Mouse (Mus musculus): Measurements from ENCODE around the gene Pde10a. TPM values are rescaled to one million over a fixed set of nuclear protein-coding genes. Genes with fewer than 3 reads are reported as not detected.

Gene Pde10a
- polyA plus RNA-seq, 1 experiment from 2014 or later = 2.6 TPM

DNA sequence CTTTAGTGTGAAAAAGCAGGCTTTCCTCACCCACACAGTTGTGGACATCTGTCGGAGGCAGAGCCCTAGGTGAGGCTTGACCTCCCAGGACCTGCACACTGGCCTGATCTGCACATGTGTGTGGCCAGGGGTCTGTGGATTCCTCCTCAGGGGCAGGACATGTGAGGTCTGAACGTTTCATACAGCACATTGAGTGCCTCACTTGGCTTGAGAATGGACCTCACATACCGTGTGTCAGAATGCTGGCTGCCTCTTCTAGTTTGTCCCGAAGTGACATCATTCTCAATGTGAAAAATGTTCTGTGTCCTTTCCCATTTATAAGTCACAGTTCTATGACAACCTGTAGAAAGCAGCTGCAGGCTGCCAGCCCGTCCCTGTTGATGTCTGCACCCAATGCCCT is 385.4 kb downstream of the Pde10a start:
- ATAC-seq (ENCODE audit: insufficient read depth) (peak; percentile 47; the same call in 1 of the 2 replicates), DNase-seq (peak; percentile 42)
- Histone ChIP-seq H3K9me3 (ENCODE audit: low read depth, low read length) (no peaks in the 10 kb centered on the region), H3K27me3 (ENCODE audit: insufficient read depth, low read length) (no peaks in the 10 kb centered on the region), H3K27ac (ENCODE audit: low read depth) (no peak overlapping the region), H3K9ac (no peak overlapping the region), H3K36me3 (ENCODE audit: insufficient read depth) (no peaks in the 10 kb centered on the region), H3K4me3 (ENCODE audit: low read depth, low read length) (no peak overlapping the region), H3K4me1 (ENCODE audit: insufficient read depth) (no peaks in the 10 kb centered on the region), H3K4me2 (no peak overlapping the region)
- no peak for TF ChIP-seq CTCF (IDR thresholded peaks at IDR 0.05; ENCODE audit: low read depth)
- 37% methylated on average over 5 of the region's 5 CpGs for whole genome bisulfite sequencing

DNA sequence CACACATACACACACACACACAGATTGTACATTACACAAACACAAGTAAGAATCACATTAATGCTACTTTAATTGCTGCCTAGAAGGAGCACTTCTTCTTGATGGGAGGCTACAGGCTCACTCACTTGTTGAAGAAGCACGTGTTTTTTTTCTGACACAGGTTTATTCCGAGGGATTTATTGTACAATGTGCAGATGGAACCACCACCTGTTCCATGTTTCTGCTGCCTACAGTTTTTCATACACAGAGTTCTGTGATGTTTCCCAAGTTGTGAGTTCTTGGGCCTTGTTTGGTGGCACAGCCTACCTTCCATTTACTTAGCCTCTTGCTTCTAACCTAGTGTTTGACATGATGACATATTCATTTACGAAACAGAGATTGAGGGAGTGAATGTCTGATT is 387.8 kb downstream of the Pde10a start:
- no peak overlapping the region for H3K27ac ChIP-seq (ENCODE audit: low read depth)
- H3K4me1 ChIP-seq (ENCODE audit: insufficient read depth) = no peaks in the 10 kb centered on the region
- H3K4me2 ChIP-seq = no peak overlapping the region
- no peak overlapping the region for H3K4me3 ChIP-seq (ENCODE audit: low read depth, low read length)
- H3K36me3 ChIP-seq (ENCODE audit: insufficient read depth) = no peaks in the 10 kb centered on the region
- no peaks in the 10 kb centered on the region for H3K27me3 ChIP-seq (ENCODE audit: insufficient read depth, low read length)
- 73% methylated on average over 3 of the region's 3 CpGs for WGBS
- DNase-seq (no peak), ATAC-seq (ENCODE audit: insufficient read depth) (no peak)
- TF ChIP-seq CTCF (IDR thresholded peaks at IDR 0.05; ENCODE audit: low read depth) = no peak
- H3K9me3 ChIP-seq (ENCODE audit: low read depth, low read length) = no peaks in the 10 kb centered on the region
- H3K9ac ChIP-seq = no peak overlapping the region

DNA sequence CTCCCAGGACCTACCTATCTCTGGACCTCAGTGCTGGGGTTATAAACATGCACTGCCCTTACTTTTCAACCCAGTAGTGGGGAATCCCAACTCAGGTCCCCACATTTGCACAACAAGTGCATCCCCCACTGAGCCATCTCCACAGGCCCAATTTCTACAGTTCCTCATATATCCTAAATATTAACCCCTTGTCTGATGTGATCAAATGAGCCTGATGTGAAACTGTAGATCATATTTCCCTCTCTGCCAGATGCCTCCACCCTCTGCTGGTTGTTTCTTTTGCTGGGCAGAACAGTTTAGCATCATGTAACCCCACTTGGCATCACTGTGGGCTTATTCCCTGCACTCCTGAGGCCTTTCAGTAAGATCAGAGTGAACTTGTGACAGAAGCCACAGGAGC is 390.5 kb downstream of the Pde10a start:
- no peak for TF ChIP-seq CTCF (IDR thresholded peaks at IDR 0.05; ENCODE audit: low read depth)
- no peak overlapping the region for H3K27ac ChIP-seq (ENCODE audit: low read depth)
- H3K9me3 ChIP-seq (ENCODE audit: low read depth, low read length) = no peaks in the 10 kb centered on the region
- H3K4me2 ChIP-seq = no peak overlapping the region
- H3K27me3 ChIP-seq (ENCODE audit: insufficient read depth, low read length) = no peaks in the 10 kb centered on the region
- ATAC-seq (ENCODE audit: insufficient read depth) (no peak), DNase-seq (no peak)
- H3K4me1 ChIP-seq (ENCODE audit: insufficient read depth) = no peaks in the 10 kb centered on the region
- no peak overlapping the region for H3K9ac ChIP-seq
- no peaks in the 10 kb centered on the region for H3K36me3 ChIP-seq (ENCODE audit: insufficient read depth)
- no peak overlapping the region for H3K4me3 ChIP-seq (ENCODE audit: low read depth, low read length)

DNA sequence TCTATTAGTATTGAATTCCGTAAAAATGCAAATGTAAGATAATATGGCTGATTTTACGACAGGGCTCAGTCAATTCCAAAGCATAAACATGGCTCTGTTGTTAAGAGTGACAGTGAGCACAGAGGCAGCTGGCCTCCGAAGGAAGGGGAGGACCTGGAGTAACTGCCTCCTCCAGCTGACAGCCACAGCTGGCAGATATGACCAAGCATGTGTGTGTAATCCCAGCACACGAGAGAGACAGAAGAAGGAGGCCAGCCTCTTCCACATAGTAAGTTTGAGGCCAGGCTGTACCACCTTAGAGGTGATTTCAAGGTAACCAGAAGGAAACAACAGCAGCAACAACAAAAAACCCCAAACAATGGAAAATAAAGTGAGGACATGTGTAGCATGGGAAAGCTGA is 397.9 kb downstream of the Pde10a start:
- Histone ChIP-seq H3K27ac (ENCODE audit: low read depth) (no peak overlapping the region), H3K27me3 (ENCODE audit: insufficient read depth, low read length) (no peaks in the 10 kb centered on the region), H3K4me3 (ENCODE audit: low read depth, low read length) (no peak overlapping the region), H3K4me1 (ENCODE audit: insufficient read depth) (no peaks in the 10 kb centered on the region), H3K9me3 (ENCODE audit: low read depth, low read length) (no peaks in the 10 kb centered on the region), H3K4me2 (no peak overlapping the region), H3K9ac (no peak overlapping the region), H3K36me3 (ENCODE audit: insufficient read depth) (no peaks in the 10 kb centered on the region)
- TF ChIP-seq CTCF (IDR thresholded peaks at IDR 0.05; ENCODE audit: low read depth) = no peak
- DNase-seq = peak; percentile 45
- WGBS = 33% methylated on average over 4 of the region's 4 CpGs
- ATAC-seq (ENCODE audit: insufficient read depth) = peak; percentile 44; the same call in 1 of the 2 replicates

DNA sequence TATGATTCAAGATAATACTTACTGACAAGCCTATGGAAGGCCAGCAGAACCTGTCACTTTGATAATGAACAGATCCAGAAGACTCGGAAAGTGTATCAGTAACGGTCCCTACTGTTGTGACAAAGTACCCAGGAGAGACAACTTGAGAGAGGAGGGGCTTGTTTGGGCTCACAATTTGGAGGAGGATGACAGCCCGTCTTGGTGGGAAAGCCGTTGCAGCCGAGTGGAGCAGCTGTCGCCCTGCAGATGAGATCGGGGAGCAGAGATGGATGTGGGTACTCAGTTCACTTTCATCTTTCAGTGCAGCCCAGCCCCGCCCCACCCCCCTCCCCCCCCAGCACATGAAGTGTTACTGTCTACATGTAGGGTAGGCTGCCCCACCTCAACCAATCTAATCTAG is 398.6 kb downstream of the Pde10a start:
- no peak for TF ChIP-seq CTCF (IDR thresholded peaks at IDR 0.05; ENCODE audit: low read depth)
- 42% methylated on average over 8 of the region's 8 CpGs for WGBS
- Histone ChIP-seq H3K9ac (no peak overlapping the region), H3K9me3 (ENCODE audit: low read depth, low read length) (no peaks in the 10 kb centered on the region), H3K27me3 (ENCODE audit: insufficient read depth, low read length) (no peaks in the 10 kb centered on the region), H3K4me3 (ENCODE audit: low read depth, low read length) (no peak overlapping the region), H3K36me3 (ENCODE audit: insufficient read depth) (no peaks in the 10 kb centered on the region), H3K27ac (ENCODE audit: low read depth) (no peak overlapping the region), H3K4me2 (no peak overlapping the region), H3K4me1 (ENCODE audit: insufficient read depth) (no peaks in the 10 kb centered on the region)
- ATAC-seq (ENCODE audit: insufficient read depth) = no peak; the same call in 1 of the 2 replicates
- no peak for DNase-seq

DNA sequence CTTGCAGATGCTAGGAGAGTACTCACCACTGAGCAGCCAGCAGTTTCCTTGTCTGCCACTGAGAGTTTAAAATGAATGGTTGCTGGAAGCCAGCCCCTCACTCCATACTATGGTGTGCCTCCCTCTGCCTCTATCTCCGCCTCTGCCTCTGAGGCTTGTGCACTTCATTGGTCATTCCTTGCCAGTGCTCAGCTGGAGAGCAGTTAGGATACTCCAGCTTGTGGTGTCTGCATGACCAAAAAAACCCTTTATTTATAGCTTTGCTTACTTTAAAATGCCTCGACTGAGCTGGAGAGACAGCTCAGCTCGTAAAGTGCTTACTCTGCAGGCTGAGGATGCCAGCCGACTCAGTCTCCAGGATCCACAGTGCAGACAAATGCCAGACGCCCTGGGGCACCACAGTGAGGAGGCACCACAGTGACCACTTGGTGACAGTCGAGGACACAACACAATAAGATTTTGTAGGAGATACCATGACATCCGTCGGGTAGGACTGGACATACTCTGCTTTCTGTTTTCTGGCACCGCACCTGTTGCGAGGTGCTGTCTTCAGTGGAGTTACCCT is 400.7 kb downstream of the Pde10a start:
- Histone ChIP-seq H3K27ac (ENCODE audit: low read depth) (no peak overlapping the region), H3K9me3 (ENCODE audit: low read depth, low read length) (no peaks in the 10 kb centered on the region), H3K4me2 (no peak overlapping the region), H3K9ac (no peak overlapping the region), H3K4me3 (ENCODE audit: low read depth, low read length) (no peak overlapping the region), H3K36me3 (ENCODE audit: insufficient read depth) (no peaks in the 10 kb centered on the region), H3K27me3 (ENCODE audit: insufficient read depth, low read length) (no peaks in the 10 kb centered on the region), H3K4me1 (ENCODE audit: insufficient read depth) (no peaks in the 10 kb centered on the region)
- no peak for TF ChIP-seq CTCF (IDR thresholded peaks at IDR 0.05; ENCODE audit: low read depth)
- 53% methylated on average over 10 of the region's 10 CpGs for WGBS
- DNase-seq (peak; percentile 46), ATAC-seq (ENCODE audit: insufficient read depth) (no peak)

DNA sequence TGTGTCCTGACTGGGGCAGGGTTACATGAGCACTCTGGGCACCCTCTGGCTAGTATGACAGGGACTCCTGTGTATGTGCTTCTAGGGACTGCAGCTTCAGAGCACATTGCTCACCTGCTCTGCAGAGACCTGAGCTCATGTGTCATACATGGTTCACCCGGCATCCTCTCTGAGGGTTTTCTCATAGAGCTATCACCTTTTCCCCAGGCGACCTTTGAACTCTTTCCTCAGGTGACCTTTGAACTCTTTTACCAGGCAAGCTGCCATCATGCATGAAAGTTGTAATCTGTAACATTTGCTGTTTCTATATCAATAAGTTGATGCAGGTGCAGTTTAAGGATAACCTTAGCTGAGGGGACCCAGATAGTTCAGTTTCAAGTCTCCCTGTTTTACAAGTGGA is 403.4 kb downstream of the Pde10a start:
- H3K4me2 ChIP-seq = no peak overlapping the region
- H3K27ac ChIP-seq (ENCODE audit: low read depth) = no peak overlapping the region
- no peaks in the 10 kb centered on the region for H3K9me3 ChIP-seq (ENCODE audit: low read depth, low read length)
- no peak overlapping the region for H3K9ac ChIP-seq
- no peaks in the 10 kb centered on the region for H3K4me1 ChIP-seq (ENCODE audit: insufficient read depth)
- ATAC-seq (ENCODE audit: insufficient read depth) (no peak), DNase-seq (no peak)
- no peak for TF ChIP-seq CTCF (IDR thresholded peaks at IDR 0.05; ENCODE audit: low read depth)
- H3K4me3 ChIP-seq (ENCODE audit: low read depth, low read length) = no peak overlapping the region
- H3K36me3 ChIP-seq (ENCODE audit: insufficient read depth) = no peaks in the 10 kb centered on the region
- no peaks in the 10 kb centered on the region for H3K27me3 ChIP-seq (ENCODE audit: insufficient read depth, low read length)
- 60% methylated on average over 2 of the region's 2 CpGs for WGBS

DNA sequence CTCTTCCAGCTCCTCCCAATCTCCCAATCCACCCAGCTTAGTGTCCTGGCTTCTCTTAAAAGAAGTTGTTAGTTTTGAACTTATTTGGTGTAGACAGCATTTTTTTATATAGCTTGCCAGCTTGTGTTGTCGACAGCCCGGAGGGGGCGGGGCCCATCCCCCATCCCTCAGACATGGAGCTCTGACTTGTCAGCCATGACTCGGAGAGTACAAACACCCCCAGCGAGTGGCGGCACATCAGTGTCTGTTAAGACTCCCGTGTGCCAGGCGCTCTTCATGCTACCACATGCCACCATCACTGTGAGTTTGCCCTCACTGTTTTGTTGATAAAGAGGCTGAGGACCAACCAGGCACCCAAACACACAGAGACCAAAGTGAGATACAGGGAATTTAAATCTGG is 404.5 kb downstream of the Pde10a start:
- no peak for TF ChIP-seq CTCF (IDR thresholded peaks at IDR 0.05; ENCODE audit: low read depth)

More for the DNA sequence above, 404.5 kb downstream of the Pde10a start:
- Histone ChIP-seq H3K36me3 (ENCODE audit: insufficient read depth) (no peaks in the 10 kb centered on the region), H3K4me1 (ENCODE audit: insufficient read depth) (no peaks in the 10 kb centered on the region), H3K4me2 (no peak overlapping the region), H3K27me3 (ENCODE audit: insufficient read depth, low read length) (no peaks in the 10 kb centered on the region), H3K9ac (no peak overlapping the region), H3K27ac (ENCODE audit: low read depth) (no peak overlapping the region), H3K9me3 (ENCODE audit: low read depth, low read length) (no peaks in the 10 kb centered on the region), H3K4me3 (ENCODE audit: low read depth, low read length) (no peak overlapping the region)
- DNase-seq = no peak
- ATAC-seq (ENCODE audit: insufficient read depth) = no peak
- 57% methylated on average over 8 of the region's 8 CpGs for WGBS
